Mouse (Mus musculus): ENCODE measurements at regions not wholly inside any gene's neighbourhood (a gene's known extent, or its start where the extent isn't known, plus 50 kb on each side); places are given as distances from the start of the nearest gene placed in this dataset.

GRCm38 (mm10) chr8:34478465-34478864, 366.9 kb upstream of the Gm10131 start:
- TF ChIP-seq POLR2A (IDR thresholded peaks at IDR 0.05; ENCODE audit: extremely low read depth, insufficient read depth, low read length), result no peak
- TF ChIP-seq CTCF (IDR thresholded peaks at IDR 0.05; ENCODE audit: low read depth, low read length), result no peak
